Mouse (Mus musculus) c-Kit-positive CD71-negative TER-119-negative erythroid progenitor cells, embryonic 14.5 days (primary cell): ENCODE results near the gene Cdc42.

ENCODE experiments used
- DNase-seq: peaks from one replicate; pipeline ENCODE4 v3.0.0-alpha.2; 2013; ENCODE audit warnings: low read depth

The Cdc42 gene

DNA sequence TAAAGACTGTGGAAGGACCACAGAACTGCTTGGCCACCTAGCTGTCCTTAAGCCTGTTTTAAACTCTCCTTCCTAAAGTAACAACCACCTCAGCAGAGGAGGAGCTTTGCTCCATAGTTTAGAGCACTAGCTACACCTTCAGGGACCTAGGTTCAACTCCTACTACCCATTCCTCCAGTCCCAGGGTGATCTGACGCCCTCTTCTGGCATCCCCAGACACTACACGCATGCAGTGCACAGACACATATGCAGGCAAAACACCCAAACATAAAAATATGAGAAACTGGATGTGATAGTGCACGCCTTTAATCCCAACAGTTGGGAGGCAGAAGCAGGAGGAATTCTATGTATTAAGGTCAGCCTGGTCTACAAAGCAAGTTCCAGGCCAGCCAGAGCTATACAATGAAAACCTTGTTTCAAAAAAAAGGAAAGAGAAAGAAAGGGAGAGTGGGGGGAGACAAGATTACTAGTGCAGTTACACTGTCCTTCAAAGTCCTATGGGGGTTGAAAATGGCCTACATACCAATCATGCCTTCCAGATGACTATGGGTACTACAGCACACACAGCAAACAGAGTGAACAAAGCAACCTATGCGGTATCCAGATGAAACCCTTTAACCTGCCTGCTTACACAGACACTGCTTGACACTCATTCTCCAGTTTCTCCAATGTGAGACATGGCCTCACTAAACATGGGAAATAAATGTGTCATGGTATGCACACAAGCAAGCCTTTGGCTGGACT, 41.3 kb downstream of the Cdc42 start:
- no peak for DNase-seq

DNA sequence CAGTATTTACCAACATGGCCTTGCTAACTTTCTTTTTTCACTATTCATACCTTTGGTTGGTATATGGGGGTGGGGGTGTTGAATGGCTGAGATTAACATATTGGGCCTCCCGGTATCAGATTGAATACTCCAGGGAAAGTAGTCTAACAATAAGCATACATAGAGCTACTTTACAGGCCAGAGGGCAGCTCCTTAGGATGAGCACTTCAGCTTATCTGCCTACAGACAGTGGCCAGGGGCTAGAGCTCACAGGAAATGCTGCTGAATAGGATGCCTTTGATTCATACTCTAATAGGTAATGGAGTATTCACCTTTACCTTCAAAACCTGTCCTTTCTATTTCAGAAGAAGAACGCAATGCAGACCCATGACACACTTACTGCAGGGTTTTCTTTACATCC, 42.5 kb downstream of the Cdc42 start:
- DNase-seq: no peak

DNA sequence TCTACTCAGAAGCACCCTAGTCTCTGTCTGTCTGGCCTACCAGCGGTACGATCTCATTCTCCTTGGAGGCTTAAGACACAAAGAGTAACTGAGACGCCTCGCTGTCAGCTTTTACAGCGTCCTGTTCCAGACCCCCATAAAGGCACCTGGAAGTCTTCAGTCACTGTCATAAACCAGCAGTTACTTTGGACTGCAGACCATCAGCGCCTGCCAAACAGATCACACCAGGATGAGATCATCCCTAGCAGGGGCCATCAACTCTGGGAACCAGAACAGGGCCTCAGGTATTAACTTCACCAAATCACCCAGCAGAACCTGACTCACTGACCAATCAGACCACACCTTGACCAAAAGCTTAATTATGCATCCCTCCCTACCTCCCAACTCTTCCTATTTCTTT, 43.0 kb downstream of the Cdc42 start:
- no peak for DNase-seq

GRCm38 (mm10) chr4:137313511-137313910, 44.0 kb downstream of the Cdc42 start:
- peak; percentile 29 for DNase-seq

GRCm38 (mm10) chr4:137308377-137308776, 49.1 kb downstream of the Cdc42 start:
- peak; percentile 34 for DNase-seq

GRCm38 (mm10) chr4:137306991-137307706, 50.4 kb downstream of the Cdc42 start:
- no peak for DNase-seq

GRCm38 (mm10) chr4:137306577-137306888, 51.0 kb downstream of the Cdc42 start:
- DNase-seq: no peak

DNA sequence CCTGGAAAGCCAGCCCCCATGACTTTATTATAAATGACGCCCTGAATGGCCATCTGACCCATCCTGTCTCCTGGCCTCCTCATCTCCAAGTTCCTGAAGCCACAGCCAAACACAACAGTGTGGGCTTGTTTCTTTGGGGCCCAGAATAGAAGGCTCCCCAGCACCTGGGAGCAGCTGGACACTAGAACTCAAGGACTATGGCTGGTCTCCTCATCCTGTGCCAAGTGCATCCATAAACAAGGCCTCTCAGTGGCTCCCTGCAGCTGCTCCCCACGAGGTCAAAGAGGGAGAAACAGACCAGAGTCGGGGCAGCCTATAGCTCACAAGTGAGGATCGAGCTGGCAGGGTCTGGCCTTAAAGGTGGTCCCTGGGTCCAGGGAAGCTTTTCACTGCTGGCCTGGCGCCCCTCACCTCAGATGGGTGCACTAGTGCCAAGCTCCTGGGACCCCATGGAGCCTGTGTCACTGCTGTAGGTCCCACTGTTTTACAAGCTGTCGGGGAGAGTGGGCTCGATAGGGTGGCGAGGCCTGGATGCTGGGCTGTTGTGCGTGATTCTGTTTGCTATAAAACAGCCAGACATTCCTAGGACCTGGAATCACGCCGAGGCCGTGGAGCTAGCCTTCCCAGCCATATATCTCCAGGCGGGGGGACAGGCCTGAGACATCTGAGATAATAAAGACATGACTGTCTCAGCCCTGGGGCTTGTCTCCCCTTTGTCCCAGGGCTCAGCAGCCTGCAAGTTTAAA, 51.5 kb downstream of the Cdc42 start:
- no peak for DNase-seq

GRCm38 (mm10) chr4:137305066-137305465, 52.5 kb downstream of the Cdc42 start:
- no peak for DNase-seq

DNA sequence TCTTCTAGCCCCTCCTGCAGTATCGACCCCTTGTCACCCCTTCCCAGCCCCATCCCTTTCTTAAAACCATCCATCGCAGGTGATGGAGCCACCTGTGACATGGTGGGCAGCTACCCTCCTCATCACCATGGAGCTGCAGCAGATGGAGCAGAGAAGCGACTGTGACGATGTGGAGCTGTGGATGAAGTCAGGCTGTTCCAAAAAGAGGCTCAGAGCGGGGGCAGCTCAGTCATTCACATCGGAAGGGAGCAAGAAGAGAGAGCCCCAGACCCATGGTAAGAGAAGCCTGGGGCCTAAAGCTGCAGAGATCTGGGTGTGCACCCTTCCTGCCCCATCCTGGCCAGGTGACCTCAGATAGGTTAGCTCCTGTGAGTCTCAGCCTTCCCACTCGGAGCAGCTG, 53.4 kb downstream of the Cdc42 start:
- no peak for DNase-seq

DNA sequence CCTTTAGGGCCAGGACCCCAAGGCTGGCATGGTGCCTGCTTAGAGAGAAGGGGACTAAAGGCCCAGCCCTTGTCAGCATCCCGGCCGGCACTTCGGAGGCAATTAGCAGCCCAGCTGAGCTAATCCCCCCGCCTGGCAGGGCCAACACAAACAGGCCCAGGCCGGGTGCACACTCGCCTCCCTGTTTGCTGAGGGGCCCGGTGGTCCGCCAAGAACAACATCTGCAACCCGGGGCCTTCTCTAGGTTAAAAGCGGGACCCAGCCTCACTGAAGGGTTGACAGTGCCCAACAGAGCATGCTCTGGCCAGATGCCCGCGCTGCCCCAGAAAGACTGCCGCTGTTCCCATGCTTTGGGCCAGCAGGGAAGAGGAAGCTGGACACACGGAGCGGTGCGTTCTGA, 55.9 kb downstream of the Cdc42 start:
- no peak for DNase-seq

DNA sequence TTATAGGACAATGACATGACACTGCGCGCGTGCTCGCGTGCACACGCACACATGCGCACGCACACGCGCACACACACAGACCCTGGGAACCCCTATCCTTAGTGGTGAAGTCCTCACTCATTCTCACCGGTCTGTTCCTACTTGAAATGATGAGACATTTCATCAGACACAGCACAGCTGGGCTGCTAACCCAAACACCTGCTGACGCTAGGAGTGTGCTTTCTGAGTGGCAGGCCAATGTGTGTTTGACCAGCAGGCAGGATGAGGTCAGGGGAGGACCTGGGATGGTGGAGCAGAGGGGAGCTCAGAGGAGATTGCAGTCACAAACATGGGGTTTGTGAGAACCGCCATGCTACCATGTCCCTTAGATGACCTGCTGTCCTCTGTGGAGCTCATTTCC, 57.3 kb downstream of the Cdc42 start:
- no peak for DNase-seq

DNA sequence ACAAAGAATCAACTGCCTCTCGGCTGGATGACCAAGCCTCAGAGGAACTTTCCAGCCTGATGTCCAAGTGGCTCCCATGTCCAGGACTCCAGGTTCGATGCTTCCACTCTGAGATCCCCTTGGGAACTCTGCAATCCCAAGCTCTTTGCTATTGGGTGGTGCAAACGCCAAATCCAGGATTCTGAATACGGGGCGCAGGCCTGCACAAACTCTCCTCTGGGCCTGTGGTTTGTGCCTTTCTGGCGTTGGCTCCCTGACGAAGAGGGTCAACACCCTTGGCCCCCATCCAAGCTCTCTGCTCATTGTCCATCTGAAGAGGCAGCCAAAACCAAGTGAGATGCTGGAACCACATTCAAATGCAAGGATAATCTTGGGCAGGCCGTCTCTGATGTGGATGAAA, 59.1 kb downstream of the Cdc42 start:
- DNase-seq: no peak

GRCm38 (mm10) chr4:137297611-137298010, 59.9 kb downstream of the Cdc42 start:
- DNase-seq: no peak

DNA sequence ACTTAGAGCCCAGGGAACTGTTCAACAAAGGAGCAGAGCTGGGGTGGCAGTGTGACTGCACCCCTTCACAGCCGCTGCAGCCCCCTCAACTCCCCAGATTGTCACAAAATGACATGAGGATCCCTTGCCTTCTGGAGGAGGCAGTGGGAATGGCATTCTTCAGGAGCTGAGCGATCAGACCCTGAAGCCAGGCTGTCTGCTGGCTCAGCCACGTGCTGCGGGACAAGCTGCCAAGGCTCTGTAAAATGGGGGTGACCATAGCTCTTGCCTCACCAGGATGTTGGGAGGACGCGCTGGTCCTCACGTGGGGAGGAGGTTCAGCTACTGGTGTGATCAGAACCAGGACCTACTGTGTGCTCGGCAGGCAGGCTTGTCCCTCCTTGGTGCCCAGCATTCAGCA, 62.6 kb downstream of the Cdc42 start:
- DNase-seq: no peak

DNA sequence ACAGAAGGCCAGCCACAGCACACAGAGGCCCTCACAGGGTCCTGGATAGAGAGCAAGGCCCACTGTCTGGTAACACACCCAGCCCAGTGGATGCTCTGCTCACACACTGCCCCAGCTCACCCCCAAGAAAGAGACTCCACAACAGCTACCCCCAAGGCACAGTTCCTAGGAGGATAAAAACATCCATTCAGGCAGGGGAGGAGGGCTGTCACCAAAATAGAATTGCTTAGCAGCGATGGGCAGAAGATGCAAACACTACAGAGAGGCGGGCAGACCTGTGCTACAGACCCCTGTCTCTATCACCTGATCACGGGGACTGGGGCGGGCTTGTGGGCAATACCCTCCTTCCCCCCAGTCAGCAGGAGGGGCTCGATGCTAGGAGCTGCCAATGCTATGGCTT, 63.0 kb downstream of the Cdc42 start:
- no peak for DNase-seq

- no peak for DNase-seq
Observed at GRCm38 (mm10) chr4:137294032-137294431, 63.5 kb downstream of the Cdc42 start.

- DNase-seq: no peak
Observed at GRCm38 (mm10) chr4:137292625-137293024, 64.9 kb downstream of the Cdc42 start.

DNA sequence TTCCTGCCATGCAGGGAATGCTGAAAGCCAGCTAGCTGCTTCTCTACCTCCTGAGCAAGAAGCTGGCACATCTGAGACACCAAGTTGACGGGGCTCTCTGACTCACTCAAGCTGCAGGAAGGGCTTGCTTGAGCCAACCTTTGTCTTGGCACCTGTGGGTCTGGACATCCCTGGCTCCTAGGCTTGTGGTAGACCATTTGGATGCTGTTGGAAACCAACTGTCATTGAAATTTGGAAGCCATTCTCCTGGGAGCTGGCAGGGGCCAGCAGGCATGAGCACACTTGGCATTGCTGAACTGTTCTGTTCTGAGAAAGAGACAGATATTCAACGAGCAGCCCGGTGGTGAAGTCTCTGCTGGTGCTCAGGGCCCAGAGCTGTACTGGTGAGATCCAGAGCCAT, 67.3 kb downstream of the Cdc42 start:
- no peak for DNase-seq

- no peak for DNase-seq
Observed at GRCm38 (mm10) chr4:137289701-137290100, 67.8 kb downstream of the Cdc42 start.

DNA sequence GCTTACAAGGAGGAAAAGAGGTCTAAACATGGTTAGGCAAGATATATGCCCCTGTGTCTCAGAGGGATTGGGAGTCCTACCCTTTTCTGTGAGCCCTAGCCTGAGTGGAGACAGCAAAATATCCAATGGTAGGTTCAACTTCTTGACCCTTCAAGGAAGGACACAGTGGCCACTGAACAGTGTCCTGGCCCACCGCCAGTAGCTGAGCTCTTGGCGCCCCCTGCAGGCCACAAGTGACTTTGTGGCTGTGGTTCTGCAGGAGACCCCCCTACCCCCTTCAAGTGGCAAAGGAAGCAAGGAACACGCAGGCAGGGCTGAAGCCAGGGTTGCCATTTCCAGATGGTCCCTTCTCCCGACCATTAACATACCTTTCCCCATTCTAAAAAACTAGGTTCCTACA, 69.7 kb downstream of the Cdc42 start:
- DNase-seq: peak; percentile 28

DNA sequence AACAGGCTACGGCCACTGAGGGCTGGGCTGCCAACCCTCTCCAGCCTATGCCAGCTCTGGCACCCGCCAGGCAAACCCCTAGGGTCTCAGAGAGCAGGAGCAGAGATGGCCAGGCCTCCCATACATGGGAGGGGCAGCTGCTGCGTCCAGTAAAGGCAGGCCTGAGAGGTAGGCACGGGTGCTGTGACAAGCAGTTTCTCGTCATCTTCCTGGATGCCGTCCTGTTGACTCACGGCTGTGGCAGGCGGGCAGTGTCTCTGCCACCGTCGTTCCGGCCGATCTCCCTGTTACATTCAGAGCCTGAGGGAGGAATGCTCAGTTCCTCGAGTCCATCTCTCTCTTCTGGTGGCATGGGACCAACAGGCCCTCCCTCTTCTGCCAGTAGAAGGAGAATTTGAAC, 70.3 kb downstream of the Cdc42 start:
- DNase-seq: no peak

DNA sequence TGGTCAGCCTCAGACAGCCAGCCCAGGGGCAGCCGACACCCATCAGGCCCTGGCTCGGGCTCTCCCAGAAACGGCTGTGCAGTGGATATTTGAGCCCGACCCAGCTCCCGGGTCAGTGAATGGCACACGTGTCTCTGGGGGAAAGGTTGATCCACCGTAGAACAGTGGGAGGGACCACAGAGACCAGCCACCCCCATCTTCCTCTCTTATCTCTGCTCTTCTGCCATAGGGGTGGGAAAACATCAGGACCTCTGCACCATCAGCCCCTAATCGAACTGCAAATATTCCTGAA, 70.9 kb downstream of the Cdc42 start:
- no peak for DNase-seq
